Mouse (Mus musculus) midbrain, postnatal 0 days (tissue): Measurements from ENCODE around the gene Adcy4. TPM values are rescaled to one million over a fixed set of nuclear protein-coding genes. Genes with fewer than 3 reads are reported as not detected.

Experiments used
- ATAC-seq: fragments of 200-750 bp; cut with Nextera tagmentation; 2 replicates; pipeline ENCODE4 v1.8.0; 2017; ENCODE audit warnings: moderate number of reproducible peaks, mild to moderate bottlenecking, moderate TSS enrichment, moderate library complexity; ENCODE audit not compliant: low FRiP score
- DNase-seq: peaks from one replicate; pipeline ENCODE4 v3.0.0-alpha.2; 2015; ENCODE audit warnings: low spot score
- H3K27ac ChIP-seq: fragments of 300-500 bp; sonication (generic); 2 replicates; pipeline ENCODE4 v1.5.1; 2014; ENCODE audit warnings: low read depth, mild to moderate bottlenecking, low read length, mixed read lengths
- H3K27me3 ChIP-seq: fragments of 300-500 bp; sonication (generic); 2 replicates; pipeline ENCODE4 v1.6.1; 2014; ENCODE audit warnings: low read length, control low read depth, mixed read lengths; ENCODE audit not compliant: insufficient read depth
- H3K36me3 ChIP-seq: fragments of 300-500 bp; sonication (generic); 2 replicates; pipeline ENCODE4 v1.6.1; 2014; ENCODE audit warnings: low read length, control low read depth, mixed read lengths; ENCODE audit not compliant: insufficient read depth
- H3K4me1 ChIP-seq: fragments of 300-500 bp; sonication (generic); 2 replicates; pipeline ENCODE4 v1.6.1; 2014; ENCODE audit warnings: mild to moderate bottlenecking, control low read depth, antibody characterized with exemption, low read length, mixed read lengths; ENCODE audit not compliant: insufficient read depth
- H3K4me2 ChIP-seq: fragments of 300-500 bp; sonication (generic); 2 replicates; pipeline ENCODE4 v1.6.1; 2014; ENCODE audit warnings: low read depth, mild to moderate bottlenecking, low read length, mixed read lengths; ENCODE audit not compliant: poor library complexity, severe bottlenecking
- H3K4me3 ChIP-seq: fragments of 300-500 bp; sonication (generic); 2 replicates; pipeline ENCODE4 v1.5.1; 2014; ENCODE audit warnings: low read depth, mild to moderate bottlenecking, low read length, moderate library complexity
- H3K9ac ChIP-seq: fragments of 300-500 bp; sonication (generic); replicated peaks from 2 replicates; pipeline ENCODE4 v1.6.1; 2014; ENCODE audit warnings: mild to moderate bottlenecking, low read length, moderate library complexity, mixed read lengths; ENCODE audit not compliant: poor library complexity, severe bottlenecking
- H3K9me3 ChIP-seq: fragments of 300-500 bp; sonication (generic); 2 replicates; pipeline ENCODE4 v1.6.1; 2016; ENCODE audit warnings: low read length, control low read depth
- CTCF ChIP-seq: IDR thresholded peaks from 2 replicates; pipeline ENCODE4 v1.5.1; 2016; ENCODE audit warnings: antibody characterized with exemption, mild to moderate bottlenecking
- WGBS: fragments of 180-500 bp; shearing (Covaris S2); extraction: QIAGEN DNeasy Blood & Tissue Kit; methylation state at CpG from one replicate; pipeline ENCODE4 v1.1.7; 2014; 5-methylcytosine and 5-hydroxymethylcytosine counted together
- polyA plus RNA-seq: library from polyadenylated mRNA; unstranded; fragments of >200 nt; fragmentation: Nextera tagmentation; extraction: Ambion mirVana; gene quantifications from 2 replicates; pipeline ENCODE4 v1.2.1, GENCODE M21; 2015
- total RNA-seq: library from RNA; depleted of rRNA; stranded (reverse); fragments of >200 nt; gene quantifications from 2 replicates; pipeline ENCODE4 v1.2.3, GENCODE M21; 2014; rRNA removed

Adcy4 gene
- total and polyA plus RNA-seq, 2 experiments from 2014 or later: 1.7 to 3.6 TPM

DNA sequence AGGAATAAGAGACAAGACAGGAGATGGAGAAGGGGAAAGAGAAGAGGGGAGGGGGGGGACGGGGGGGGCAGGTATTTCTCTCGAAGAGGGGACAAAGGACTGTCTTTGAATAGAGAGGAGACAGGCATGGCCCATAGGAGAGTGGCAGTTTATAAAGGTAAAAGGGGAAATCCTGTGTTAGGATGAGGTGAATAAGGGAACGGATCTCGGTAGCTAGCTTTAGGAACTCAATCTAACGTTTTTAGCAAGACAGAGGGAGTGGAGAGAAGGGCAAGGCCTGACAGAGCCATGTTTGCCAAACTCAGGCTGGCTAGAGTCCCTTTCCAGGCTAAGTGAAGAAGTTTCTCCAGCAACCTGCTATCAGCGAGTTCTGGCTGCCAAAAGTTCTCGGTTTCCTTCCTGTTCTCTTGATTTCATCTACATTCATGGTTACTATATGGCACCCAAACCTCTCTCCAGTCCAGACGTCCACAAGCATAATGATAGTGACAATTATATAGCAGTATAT is 61.4 kb downstream of the Adcy4 start:
- H3K9ac ChIP-seq: peak overlapping the region; percentile 55
- ATAC-seq (peak; percentile 14), DNase-seq (no peak)
- peak overlapping the region; percentile 45; the same call in 1 of the 2 replicates for H3K4me3 ChIP-seq
- WGBS: 49% methylated on average over 8 of the region's 8 CpGs
- no peaks in the 10 kb centered on the region for H3K27me3 ChIP-seq
- peak overlapping the region; percentile 48; the same call in 1 of the 2 replicates for H3K27ac ChIP-seq
- no peak for TF ChIP-seq CTCF
- peak overlapping the region; percentile 68 for H3K4me2 ChIP-seq
- H3K4me1 ChIP-seq: peaks cover 5% of the 10 kb centered on the region; the same call in 1 of the 2 replicates
- peaks cover 15% of the 10 kb centered on the region for H3K36me3 ChIP-seq
- H3K9me3 ChIP-seq: no peaks in the 10 kb centered on the region

DNA sequence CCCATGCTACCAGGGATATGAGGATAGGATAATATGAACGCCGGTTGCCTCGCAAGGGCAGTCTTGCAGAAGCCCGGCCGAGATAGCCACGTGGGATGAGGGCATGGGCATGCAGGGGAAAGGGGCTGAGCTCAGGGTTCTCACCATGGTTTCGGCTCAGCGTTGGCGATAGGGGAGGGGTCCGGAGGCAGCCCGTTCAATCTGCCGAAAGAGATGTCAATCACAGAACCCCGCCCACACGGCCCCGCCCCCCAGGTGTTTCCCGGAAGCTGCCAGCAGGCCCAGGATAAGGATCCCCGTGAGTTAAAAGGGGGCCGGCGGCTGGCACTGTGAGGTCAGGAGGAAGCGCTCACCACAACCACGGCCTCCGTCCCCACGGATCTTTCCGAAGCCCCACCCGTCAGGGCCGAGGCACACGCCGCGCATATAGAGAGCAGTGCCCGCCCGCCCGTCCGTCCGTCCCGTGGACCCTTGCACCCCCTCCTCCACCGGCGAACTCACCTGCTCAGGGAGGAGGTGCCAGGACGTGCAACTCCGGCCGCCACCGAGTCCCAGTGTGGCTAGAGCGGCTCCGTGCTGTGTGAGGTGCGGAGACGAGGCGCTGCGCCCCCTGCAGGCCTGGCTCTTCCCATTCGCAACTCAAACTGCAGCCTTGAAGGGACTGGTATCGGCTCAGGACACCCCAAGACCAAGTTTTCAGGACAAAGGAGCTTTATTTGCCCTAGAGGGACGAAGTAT is 62.0 kb downstream of the Adcy4 start, which contains the start of gene Rabggta:
Gene Rabggta (minus strand): TSS at position 564 of the 738 bp plus-strand sequence.
- TF ChIP-seq CTCF: peak; percentile 96
- H3K4me3 ChIP-seq: peak within 1 kb of the TSS; percentile 45
- peak; percentile 96 for DNase-seq
- peaks cover 22% of the 10 kb centered on the region for H3K36me3 ChIP-seq
- H3K27ac ChIP-seq: peak within 1 kb of the TSS; percentile 48
- no peaks in the 10 kb centered on the region for H3K9me3 ChIP-seq
- peak; percentile 96 for ATAC-seq
- peak within 1 kb of the TSS; percentile 68 for H3K4me2 ChIP-seq
- H3K9ac ChIP-seq: peak within 1 kb of the TSS; percentile 55
- H3K27me3 ChIP-seq: no peaks in the 10 kb centered on the region
- H3K4me1 ChIP-seq: peaks cover 5% of the 10 kb centered on the region; the same call in 1 of the 2 replicates
- WGBS: 1% methylated on average over 50 of the region's 50 CpGs

DNA sequence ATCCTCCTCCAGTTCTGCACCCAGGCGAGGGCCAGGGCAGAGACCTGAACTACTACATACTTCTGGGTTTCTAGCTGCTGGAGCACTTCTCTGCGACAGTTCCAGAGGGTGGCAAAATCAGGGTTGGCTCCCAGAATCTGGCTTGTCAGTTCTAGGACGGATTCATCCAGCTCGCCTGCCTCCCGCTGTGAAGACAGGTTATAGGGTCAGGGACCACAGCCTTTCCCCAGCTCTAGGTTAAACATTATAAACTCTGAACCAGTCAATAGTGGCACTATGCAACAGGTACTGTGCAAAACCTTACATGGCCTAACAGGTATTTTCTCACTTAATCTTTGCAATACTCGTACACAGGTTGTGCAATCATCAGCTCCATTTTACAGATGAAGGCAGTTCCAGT is 62.8 kb downstream of the Adcy4 start:
- H3K27me3 ChIP-seq: no peaks in the 10 kb centered on the region
- no peaks in the 10 kb centered on the region for H3K9me3 ChIP-seq
- peaks cover 29% of the 10 kb centered on the region for H3K36me3 ChIP-seq
- TF ChIP-seq CTCF: no peak
- peaks cover 5% of the 10 kb centered on the region; the same call in 1 of the 2 replicates for H3K4me1 ChIP-seq
- peak overlapping the region; percentile 68 for H3K4me2 ChIP-seq
- 72% methylated on average over 6 of the region's 6 CpGs for WGBS
- H3K9ac ChIP-seq: peak overlapping the region; percentile 55
- no peak for DNase-seq
- H3K4me3 ChIP-seq: peak overlapping the region; percentile 45
- ATAC-seq: no peak
- H3K27ac ChIP-seq: peak overlapping the region; percentile 48

DNA sequence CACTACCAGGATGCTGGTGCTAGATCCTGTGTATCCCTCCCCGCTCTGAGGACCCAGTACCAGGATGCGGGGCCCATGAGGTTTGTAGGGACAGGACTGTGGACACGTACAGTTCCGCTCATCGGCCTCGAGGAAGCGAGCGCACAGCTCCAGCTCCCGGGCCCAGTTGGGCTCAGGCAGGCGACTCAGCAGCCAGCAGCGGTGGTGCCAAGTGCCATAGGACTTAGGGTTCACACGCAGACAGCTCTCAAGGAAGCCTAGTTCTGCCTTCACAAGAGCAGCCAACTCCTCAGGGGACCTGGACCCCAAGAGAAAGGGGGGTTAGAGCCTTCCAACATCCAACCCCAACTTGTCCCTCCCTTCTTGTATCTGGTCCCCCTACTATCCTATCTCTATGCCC is 63.2 kb downstream of the Adcy4 start:
- H3K27me3 ChIP-seq: no peaks in the 10 kb centered on the region
- WGBS: 93% methylated on average over 12 of the region's 12 CpGs
- ATAC-seq (no peak), DNase-seq (no peak)
- no peak overlapping the region for H3K4me2 ChIP-seq
- H3K4me3 ChIP-seq: no peak overlapping the region
- TF ChIP-seq CTCF: no peak
- peaks cover 31% of the 10 kb centered on the region for H3K36me3 ChIP-seq
- H3K9me3 ChIP-seq: no peaks in the 10 kb centered on the region
- no peak overlapping the region for H3K9ac ChIP-seq
- H3K4me1 ChIP-seq: peaks cover 5% of the 10 kb centered on the region; the same call in 1 of the 2 replicates
- H3K27ac ChIP-seq: no peak overlapping the region

DNA sequence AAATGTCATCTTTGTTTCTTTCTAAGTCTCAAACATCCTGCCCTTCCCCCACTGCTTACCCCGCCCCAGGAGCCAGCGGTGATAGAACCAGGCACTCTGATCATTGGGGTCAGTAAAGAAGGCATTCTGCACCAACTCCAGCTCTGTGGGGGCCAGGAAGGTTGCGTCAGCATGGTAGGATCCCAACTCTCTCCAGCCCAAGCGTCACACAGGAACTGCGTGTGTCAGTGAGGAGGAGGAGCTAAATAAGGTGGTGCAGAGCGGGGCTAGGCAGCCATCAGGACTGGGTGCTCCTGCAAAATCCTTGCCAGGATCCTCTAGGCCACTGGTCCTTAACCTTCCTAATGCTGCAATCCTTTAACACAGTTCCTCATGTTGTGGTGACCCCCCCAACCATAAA is 64.2 kb downstream of the Adcy4 start:
- H3K27ac ChIP-seq: no peak overlapping the region
- no peak for DNase-seq
- no peak overlapping the region for H3K9ac ChIP-seq
- WGBS: 90% methylated on average over 6 of the region's 6 CpGs
- no peak for ATAC-seq
- H3K4me1 ChIP-seq: peaks cover 5% of the 10 kb centered on the region; the same call in 1 of the 2 replicates
- peaks cover 31% of the 10 kb centered on the region for H3K36me3 ChIP-seq
- no peaks in the 10 kb centered on the region for H3K27me3 ChIP-seq
- H3K4me2 ChIP-seq: no peak overlapping the region
- no peak for TF ChIP-seq CTCF
- no peak overlapping the region for H3K4me3 ChIP-seq
- no peaks in the 10 kb centered on the region for H3K9me3 ChIP-seq

Other genes starting within 250 kb of the Adcy4 start
Only the 30 nearest of the 35 such genes appear.
- gene Fitm1, start 208.5 kb downstream of the Adcy4 start, total RNA-seq: 0.33 and 0.80 TPM in 2 replicates
- gene Fitm1, start 208.5 kb downstream of the Adcy4 start, polyA plus RNA-seq: 0.16 and 0.17 TPM in 2 replicates
- gene Psme1, start 206.0 kb downstream of the Adcy4 start, total RNA-seq: 119 and 147 TPM in 2 replicates
- 268 and 288 TPM in 2 replicates for gene Psme1, start 206.0 kb downstream of the Adcy4 start, polyA plus RNA-seq
- gene Emc9, start 198.8 kb downstream of the Adcy4 start, total RNA-seq: 36.3 and 38.9 TPM in 2 replicates
- 74.3 and 78.8 TPM in 2 replicates for gene Emc9, start 198.8 kb downstream of the Adcy4 start, polyA plus RNA-seq
- gene Psme2, start 193.0 kb downstream of the Adcy4 start, total RNA-seq: 62.8 and 69.6 TPM in 2 replicates
- gene Psme2, start 193.0 kb downstream of the Adcy4 start, polyA plus RNA-seq: 157 and 184 TPM in 2 replicates
- 19.8 and 26.7 TPM in 2 replicates for gene Rnf31, start 192.4 kb downstream of the Adcy4 start, total RNA-seq
- gene Rnf31, start 192.4 kb downstream of the Adcy4 start, polyA plus RNA-seq: 20.4 and 23.0 TPM in 2 replicates
- 17.1 and 18.2 TPM in 2 replicates for gene Irf9, start 180.5 kb downstream of the Adcy4 start, total RNA-seq
- 7.4 and 8.3 TPM in 2 replicates for gene Irf9, start 180.5 kb downstream of the Adcy4 start, polyA plus RNA-seq
- gene Rec8, start 166.1 kb downstream of the Adcy4 start, total RNA-seq: 6.0 and 11.1 TPM in 2 replicates
- gene Rec8, start 166.1 kb downstream of the Adcy4 start, polyA plus RNA-seq: 7.6 and 8.7 TPM in 2 replicates
- gene Ipo4, start 148.1 kb downstream of the Adcy4 start, total RNA-seq: 109 and 122 TPM in 2 replicates
- gene Ipo4, start 148.1 kb downstream of the Adcy4 start, polyA plus RNA-seq: 104 and 112 TPM in 2 replicates
- 6.3 and 6.7 TPM in 2 replicates for gene Gm49378, start 146.2 kb downstream of the Adcy4 start, total RNA-seq
- 2.3 and 2.8 TPM in 2 replicates for gene Gm49378, start 146.2 kb downstream of the Adcy4 start, polyA plus RNA-seq
- 47.7 and 60.3 TPM in 2 replicates for gene Tm9sf1, start 140.3 kb downstream of the Adcy4 start, total RNA-seq
- gene Tm9sf1, start 140.3 kb downstream of the Adcy4 start, polyA plus RNA-seq: 48.2 and 54.3 TPM in 2 replicates
- 0.14 and 0.16 TPM in 2 replicates for gene Tssk4, start 133.9 kb downstream of the Adcy4 start, total RNA-seq
- 0.28 and 0.36 TPM in 2 replicates for gene Tssk4, start 133.9 kb downstream of the Adcy4 start, polyA plus RNA-seq
- gene Mdp1, start 123.6 kb downstream of the Adcy4 start, total RNA-seq: 46.7 and 53.7 TPM in 2 replicates
- gene Mdp1, start 123.6 kb downstream of the Adcy4 start, polyA plus RNA-seq: 77.9 and 82.2 TPM in 2 replicates
- 19.9 and 24.4 TPM in 2 replicates for gene Gmpr2, start 112.2 kb downstream of the Adcy4 start, total RNA-seq
- gene Gmpr2, start 112.2 kb downstream of the Adcy4 start, polyA plus RNA-seq: 35.5 and 36.7 TPM in 2 replicates
- 129 and 133 TPM in 2 replicates for gene Nedd8, start 112.0 kb downstream of the Adcy4 start, total RNA-seq
- 569 and 590 TPM in 2 replicates for gene Nedd8, start 112.0 kb downstream of the Adcy4 start, polyA plus RNA-seq
- 14.6 and 15.7 TPM in 2 replicates for gene Tinf2, start 102.3 kb downstream of the Adcy4 start, total RNA-seq
- 19.9 and 23.6 TPM in 2 replicates for gene Tinf2, start 102.3 kb downstream of the Adcy4 start, polyA plus RNA-seq
- gene Tgm1, start 70.2 kb downstream of the Adcy4 start, total RNA-seq: 0.16 and 0.38 TPM in 2 replicates
- 0.14 and 0.18 TPM in 2 replicates for gene Tgm1, start 70.2 kb downstream of the Adcy4 start, polyA plus RNA-seq
- gene Rabggta, start 61.8 kb downstream of the Adcy4 start, total RNA-seq: 75.1 and 94.5 TPM in 2 replicates
- gene Rabggta, start 61.8 kb downstream of the Adcy4 start, polyA plus RNA-seq: 61.9 and 62.6 TPM in 2 replicates
- gene Dhrs1, start 38.4 kb downstream of the Adcy4 start, total RNA-seq: 75.1 and 94.0 TPM in 2 replicates
- 72.0 and 73.3 TPM in 2 replicates for gene Dhrs1, start 38.4 kb downstream of the Adcy4 start, polyA plus RNA-seq
- 22.0 and 30.4 TPM in 2 replicates for gene Nop9, start 38.4 kb downstream of the Adcy4 start, total RNA-seq
- 17.3 and 17.8 TPM in 2 replicates for gene Nop9, start 38.4 kb downstream of the Adcy4 start, polyA plus RNA-seq
- 0.66 and 2.6 TPM in 2 replicates for gene Cideb, start 25.6 kb downstream of the Adcy4 start, total RNA-seq
- gene Cideb, start 25.6 kb downstream of the Adcy4 start, polyA plus RNA-seq: 0.25 and 1.1 TPM in 2 replicates
- 0.38 and 1.6 TPM in 2 replicates for gene Ltb4r2, start 22.7 kb downstream of the Adcy4 start, total RNA-seq
- gene Ltb4r2, start 22.7 kb downstream of the Adcy4 start, polyA plus RNA-seq: 0.43 and 0.60 TPM in 2 replicates
- 0.88 and 1.8 TPM in 2 replicates for gene Ltb4r1, start 18.1 kb downstream of the Adcy4 start, total RNA-seq
- 0.94 and 1.1 TPM in 2 replicates for gene Ltb4r1, start 18.1 kb downstream of the Adcy4 start, polyA plus RNA-seq
- gene Ripk3, start 4.8 kb upstream of the Adcy4 start, total RNA-seq: 0.27 TPM in 1 of 2 replicates, not detected in the other
- gene Ripk3, start 4.8 kb upstream of the Adcy4 start, polyA plus RNA-seq: 1.3 and 3.0 TPM in 2 replicates
- 9.6 and 12.9 TPM in 2 replicates for gene Nfatc4, start 39.0 kb upstream of the Adcy4 start, total RNA-seq
- 4.2 and 5.2 TPM in 2 replicates for gene Nfatc4, start 39.0 kb upstream of the Adcy4 start, polyA plus RNA-seq
- 36.4 and 42.0 TPM in 2 replicates for gene Nynrin, start 69.9 kb upstream of the Adcy4 start, total RNA-seq
- 6.8 and 7.2 TPM in 2 replicates for gene Nynrin, start 69.9 kb upstream of the Adcy4 start, polyA plus RNA-seq
- gene Cbln3, start 100.3 kb upstream of the Adcy4 start, total RNA-seq: 0.66 and 1.8 TPM in 2 replicates
- 0.43 and 0.54 TPM in 2 replicates for gene Cbln3, start 100.3 kb upstream of the Adcy4 start, polyA plus RNA-seq
- gene Khnyn, start 100.9 kb upstream of the Adcy4 start, total RNA-seq: 14.2 and 19.9 TPM in 2 replicates
- 6.3 and 6.5 TPM in 2 replicates for gene Khnyn, start 100.9 kb upstream of the Adcy4 start, polyA plus RNA-seq
- gene Sdr39u1, start 116.2 kb upstream of the Adcy4 start, total RNA-seq: 143 and 146 TPM in 2 replicates
- 131 and 162 TPM in 2 replicates for gene Sdr39u1, start 116.2 kb upstream of the Adcy4 start, polyA plus RNA-seq
- 2.7 TPM in 1 of 2 replicates, not detected in the other for gene Cma1, start 160.6 kb upstream of the Adcy4 start, total RNA-seq
- gene Cma1, start 160.6 kb upstream of the Adcy4 start, polyA plus RNA-seq: 0.42 and 1.7 TPM in 2 replicates
- not detected in 2 replicates for gene Cma2, start 166.9 kb upstream of the Adcy4 start, total RNA-seq
- not detected in 2 replicates for gene Cma2, start 166.9 kb upstream of the Adcy4 start, polyA plus RNA-seq